Mouse (Mus musculus) heart, embryonic 15.5 days (tissue): Measurements from ENCODE around the gene Tbata. TPM values are rescaled to one million over a fixed set of nuclear protein-coding genes. Genes with fewer than 3 reads are reported as not detected.

Experiments used
- ATAC-seq: fragments of 200-750 bp; cut with Nextera tagmentation; replicated peaks from 2 replicates; pipeline ENCODE4 v1.8.0; 2017; ENCODE audit warnings: low read depth, moderate TSS enrichment; ENCODE audit not compliant: insufficient number of reproducible peaks, insufficient read depth, low FRiP score
- H3K27ac ChIP-seq: fragments of 300-500 bp; sonication (generic); 2 replicates; pipeline ENCODE4 v1.5.1; 2015; ENCODE audit warnings: mild to moderate bottlenecking, inconsistent platforms
- H3K27me3 ChIP-seq: fragments of 300-500 bp; sonication (generic); 2 replicates; pipeline ENCODE4 v1.6.1; 2015; ENCODE audit warnings: inconsistent platforms
- H3K36me3 ChIP-seq: fragments of 300-500 bp; sonication (generic); 2 replicates; pipeline ENCODE4 v1.6.1; 2015; ENCODE audit warnings: mild to moderate bottlenecking, inconsistent platforms
- H3K4me1 ChIP-seq: fragments of 300-500 bp; sonication (generic); replicated peaks from 2 replicates; pipeline ENCODE4 v1.6.1; 2015; ENCODE audit warnings: inconsistent platforms
- H3K4me2 ChIP-seq: fragments of 300-500 bp; sonication (generic); 2 replicates; pipeline ENCODE4 v1.6.1; 2015; ENCODE audit warnings: inconsistent platforms, mild to moderate bottlenecking, moderate library complexity
- H3K4me3 ChIP-seq: fragments of 300-500 bp; sonication (generic); 2 replicates; pipeline ENCODE4 v1.5.1; 2015; ENCODE audit warnings: mild to moderate bottlenecking, inconsistent platforms
- H3K9ac ChIP-seq: fragments of 300-500 bp; sonication (generic); 2 replicates; pipeline ENCODE4 v1.6.1; 2015; ENCODE audit warnings: mild to moderate bottlenecking, inconsistent platforms
- H3K9me3 ChIP-seq: fragments of 300-500 bp; sonication (generic); replicated peaks from 2 replicates; pipeline ENCODE4 v1.6.1; 2016; ENCODE audit warnings: inconsistent platforms
- WGBS: fragments of 180-500 bp; shearing (Covaris S2); methylation state at CpG from one replicate; pipeline ENCODE4 v1.1.7; 2015; ENCODE audit warnings: mixed read lengths; 5-methylcytosine and 5-hydroxymethylcytosine counted together
- polyA plus RNA-seq: library from polyadenylated mRNA; unstranded; fragments of >200 nt; fragmentation: Nextera tagmentation; extraction: Ambion mirVana; gene quantifications from 2 replicates; pipeline ENCODE4 v1.2.1, GENCODE M21; 2015

Tbata gene
- polyA plus RNA-seq, 1 experiment from 2014 or later: 4.3 TPM

DNA sequence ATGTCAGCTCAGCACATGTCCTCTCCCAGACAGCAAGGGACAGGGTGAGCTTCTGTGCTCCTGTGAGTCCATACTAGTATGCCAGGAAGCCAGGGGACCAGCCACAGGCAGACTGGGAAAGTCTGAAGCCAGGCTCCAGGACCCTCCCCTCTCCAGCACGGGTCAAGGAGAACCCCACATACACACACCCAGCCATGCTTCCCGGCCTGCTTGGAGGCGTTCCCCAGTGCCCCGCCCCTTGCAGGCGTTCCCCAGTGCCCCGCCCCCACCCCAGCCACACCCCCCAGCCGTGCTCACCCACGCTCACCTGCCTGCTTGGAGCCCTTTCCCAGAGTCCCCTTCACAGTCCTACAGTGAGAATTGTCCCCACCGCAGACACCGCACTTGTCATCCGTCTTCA is 41.1 kb downstream of the Tbata start:
- Histone ChIP-seq H3K4me3 (no peak overlapping the region), H3K9ac (no peak overlapping the region), H3K9me3 (no peaks in the 10 kb centered on the region), H3K4me1 (peaks cover 6% of the 10 kb centered on the region; the same call in 1 of the 2 replicates), H3K27me3 (peaks cover 13% of the 10 kb centered on the region), H3K4me2 (no peak overlapping the region), H3K27ac (no peak overlapping the region), H3K36me3 (no peaks in the 10 kb centered on the region)
- ATAC-seq: 0 out of 2 replicates have a peak, but pooled peaks have one; percentile 27
- 11% methylated on average over 9 of the region's 11 CpGs for WGBS

GRCm38 (mm10) chr10:61215658-61216057 is 43.9 kb downstream of the Tbata start:
- no peak overlapping the region for H3K4me3 ChIP-seq
- no peaks in the 10 kb centered on the region for H3K4me1 ChIP-seq
- no peak overlapping the region for H3K27ac ChIP-seq
- ATAC-seq: no peak
- H3K4me2 ChIP-seq: no peak overlapping the region
- WGBS: 96% methylated on average over 6 of the region's 6 CpGs
- H3K36me3 ChIP-seq: no peaks in the 10 kb centered on the region
- 0 out of 2 replicates have a peak, but pooled peaks cover 3% of the 10 kb centered on the region for H3K9me3 ChIP-seq
- H3K27me3 ChIP-seq: peaks cover 13% of the 10 kb centered on the region
- H3K9ac ChIP-seq: no peak overlapping the region

GRCm38 (mm10) chr10:61216163-61216562 is 44.4 kb downstream of the Tbata start:
- Histone ChIP-seq H3K27me3 (peaks cover 13% of the 10 kb centered on the region), H3K9ac (no peak overlapping the region), H3K4me3 (no peak overlapping the region), H3K4me2 (no peak overlapping the region), H3K9me3 (0 out of 2 replicates have a peak, but pooled peaks cover 3% of the 10 kb centered on the region), H3K36me3 (no peaks in the 10 kb centered on the region), H3K27ac (no peak overlapping the region), H3K4me1 (no peaks in the 10 kb centered on the region)
- ATAC-seq: no peak
- 65% methylated on average over 4 of the region's 4 CpGs for WGBS

- ATAC-seq: no peak
- H3K4me2 ChIP-seq: no peak overlapping the region
- H3K9ac ChIP-seq: no peak overlapping the region
- H3K27me3 ChIP-seq: no peaks in the 10 kb centered on the region
- H3K36me3 ChIP-seq: no peaks in the 10 kb centered on the region
- H3K9me3 ChIP-seq: 0 out of 2 replicates have a peak, but pooled peaks cover 3% of the 10 kb centered on the region
- H3K4me1 ChIP-seq: no peaks in the 10 kb centered on the region
- no peak overlapping the region for H3K4me3 ChIP-seq
- 91% methylated on average over 4 of the region's 4 CpGs for WGBS
- H3K27ac ChIP-seq: no peak overlapping the region
Observed at GRCm38 (mm10) chr10:61219318-61219717, 47.6 kb downstream of the Tbata start.

- WGBS: 86% methylated on average over 5 of the region's 5 CpGs
- peaks cover 12% of the 10 kb centered on the region for H3K4me1 ChIP-seq
- no peak overlapping the region for H3K4me2 ChIP-seq
- H3K27me3 ChIP-seq: no peaks in the 10 kb centered on the region
- no peak overlapping the region for H3K27ac ChIP-seq
- H3K36me3 ChIP-seq: no peaks in the 10 kb centered on the region
- no peaks in the 10 kb centered on the region for H3K9me3 ChIP-seq
- no peak overlapping the region for H3K4me3 ChIP-seq
- no peak for ATAC-seq
- H3K9ac ChIP-seq: no peak overlapping the region
Observed at GRCm38 (mm10) chr10:61225694-61226093, 53.9 kb downstream of the Tbata start.

GRCm38 (mm10) chr10:61226784-61227396 is 55.1 kb downstream of the Tbata start:
- H3K9ac ChIP-seq: no peak overlapping the region
- H3K4me2 ChIP-seq: no peak overlapping the region
- H3K4me3 ChIP-seq: no peak overlapping the region
- no peaks in the 10 kb centered on the region for H3K36me3 ChIP-seq
- 30% methylated on average over 4 of the region's 4 CpGs for WGBS
- peak; percentile 85 for ATAC-seq
- H3K9me3 ChIP-seq: no peaks in the 10 kb centered on the region
- H3K27me3 ChIP-seq: no peaks in the 10 kb centered on the region
- peak overlapping the region; percentile 47; the same call in 1 of the 2 replicates for H3K27ac ChIP-seq
- peaks cover 12% of the 10 kb centered on the region for H3K4me1 ChIP-seq

- H3K27ac ChIP-seq: no peak overlapping the region
- no peaks in the 10 kb centered on the region for H3K9me3 ChIP-seq
- ATAC-seq: no peak
- no peak overlapping the region for H3K4me3 ChIP-seq
- no peak overlapping the region for H3K4me2 ChIP-seq
- 85% methylated on average over 3 of the region's 3 CpGs for WGBS
- H3K9ac ChIP-seq: no peak overlapping the region
- no peaks in the 10 kb centered on the region for H3K27me3 ChIP-seq
- no peaks in the 10 kb centered on the region for H3K36me3 ChIP-seq
- H3K4me1 ChIP-seq: peaks cover 12% of the 10 kb centered on the region
Observed at GRCm38 (mm10) chr10:61231756-61232155, 60.0 kb downstream of the Tbata start.

GRCm38 (mm10) chr10:61232858-61233567 is 61.3 kb downstream of the Tbata start:
- Histone ChIP-seq H3K27ac (no peak overlapping the region), H3K9ac (no peak overlapping the region), H3K4me1 (0 out of 2 replicates have a peak, but pooled peaks cover 5% of the 10 kb centered on the region), H3K36me3 (no peaks in the 10 kb centered on the region), H3K27me3 (no peaks in the 10 kb centered on the region), H3K9me3 (no peaks in the 10 kb centered on the region), H3K4me3 (no peak overlapping the region), H3K4me2 (no peak overlapping the region)
- 54% methylated on average over 7 of the region's 7 CpGs for WGBS
- no peak for ATAC-seq

- Histone ChIP-seq H3K9ac (no peak overlapping the region), H3K4me1 (no peaks in the 10 kb centered on the region), H3K27ac (no peak overlapping the region), H3K4me2 (no peak overlapping the region), H3K4me3 (no peak overlapping the region), H3K9me3 (no peaks in the 10 kb centered on the region), H3K27me3 (no peaks in the 10 kb centered on the region), H3K36me3 (no peaks in the 10 kb centered on the region)
- 80% methylated on average over 4 of the region's 4 CpGs for WGBS
- ATAC-seq: no peak
Observed at GRCm38 (mm10) chr10:61234319-61234718, 62.6 kb downstream of the Tbata start.

DNA sequence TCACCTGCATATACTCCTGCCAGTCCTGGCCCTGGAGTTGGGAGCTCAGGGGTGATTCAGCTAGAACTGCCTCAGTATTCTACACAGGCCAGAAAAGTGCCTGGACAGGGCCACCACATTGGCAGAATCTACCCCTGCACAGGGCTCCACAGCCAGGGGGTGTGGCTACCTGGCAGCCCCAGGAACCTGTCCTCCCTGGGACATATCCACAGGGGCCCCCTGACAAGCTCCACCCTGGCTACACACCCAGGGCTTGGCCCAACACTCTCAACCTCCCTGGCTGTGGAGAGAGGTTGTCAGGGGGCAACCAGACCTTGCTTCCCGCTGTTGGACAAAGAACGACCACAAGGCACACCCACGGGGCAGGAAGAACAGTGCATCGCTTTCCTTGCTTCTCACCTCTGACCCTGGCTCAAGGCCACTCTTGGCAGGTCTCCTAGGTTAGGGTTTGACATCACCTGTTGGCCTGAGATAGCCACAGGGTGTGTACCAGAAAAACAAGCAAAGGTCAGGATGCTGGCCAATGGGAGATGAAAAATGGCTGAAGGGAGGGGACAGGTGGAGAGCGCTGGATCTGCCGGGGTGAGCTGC is 64.0 kb downstream of the Tbata start:
- no peak overlapping the region for H3K4me3 ChIP-seq
- H3K4me1 ChIP-seq: no peaks in the 10 kb centered on the region; the same call in 1 of the 2 replicates
- ATAC-seq: no peak
- no peak overlapping the region for H3K27ac ChIP-seq
- H3K4me2 ChIP-seq: no peak overlapping the region
- WGBS: 86% methylated on average over 6 of the region's 6 CpGs
- H3K9me3 ChIP-seq: no peaks in the 10 kb centered on the region
- no peaks in the 10 kb centered on the region for H3K36me3 ChIP-seq
- no peaks in the 10 kb centered on the region for H3K27me3 ChIP-seq
- no peak overlapping the region for H3K9ac ChIP-seq

GRCm38 (mm10) chr10:61236683-61237390 is 65.1 kb downstream of the Tbata start:
- Histone ChIP-seq H3K36me3 (no peaks in the 10 kb centered on the region), H3K4me2 (no peak overlapping the region), H3K4me3 (no peak overlapping the region), H3K27ac (no peak overlapping the region), H3K9ac (no peak overlapping the region), H3K27me3 (no peaks in the 10 kb centered on the region), H3K4me1 (no peaks in the 10 kb centered on the region; the same call in 1 of the 2 replicates), H3K9me3 (no peaks in the 10 kb centered on the region)
- 62% methylated on average over 4 of the region's 4 CpGs for WGBS
- no peak for ATAC-seq
